Mouse (Mus musculus) 416B (cell line): ENCODE measurements at regions not wholly inside any gene's neighbourhood (a gene's known extent, or its start where the extent isn't known, plus 50 kb on each side); places are given as distances from the start of the nearest gene placed in this dataset.
A peak's percentile ranks its signal among the peaks of the same experiment; 100 is the strongest.

Experiments used
- DNase-seq: peaks from one replicate; pipeline ENCODE4 v3.0.0; 2011; ENCODE audit warnings: low read depth

- DNase-seq = peak; percentile 80
These were observed 59.9 kb downstream of the S1pr1 start for GRCm38 (mm10) chr3:115655020-115655419.

DNA sequence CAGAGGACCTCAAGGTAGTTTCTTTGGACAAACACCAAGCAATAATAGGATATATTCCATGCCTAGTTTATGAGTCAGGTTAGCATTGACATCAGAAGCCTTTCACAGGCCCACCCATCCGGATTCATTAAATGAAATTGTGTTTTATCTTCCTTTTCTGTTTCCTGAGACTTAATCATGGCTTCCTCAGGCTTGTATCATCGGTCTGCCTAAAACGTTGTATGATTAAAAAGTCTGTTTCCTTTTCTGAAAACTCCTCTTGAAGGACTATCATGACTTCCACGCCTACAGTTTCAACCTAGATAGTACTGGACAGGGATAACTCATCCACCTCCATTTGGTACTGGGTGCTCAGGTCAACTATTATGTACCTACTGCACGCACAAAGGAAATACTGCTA, 62.6 kb downstream of the S1pr1 start:
- peak; percentile 51 for DNase-seq

DNA sequence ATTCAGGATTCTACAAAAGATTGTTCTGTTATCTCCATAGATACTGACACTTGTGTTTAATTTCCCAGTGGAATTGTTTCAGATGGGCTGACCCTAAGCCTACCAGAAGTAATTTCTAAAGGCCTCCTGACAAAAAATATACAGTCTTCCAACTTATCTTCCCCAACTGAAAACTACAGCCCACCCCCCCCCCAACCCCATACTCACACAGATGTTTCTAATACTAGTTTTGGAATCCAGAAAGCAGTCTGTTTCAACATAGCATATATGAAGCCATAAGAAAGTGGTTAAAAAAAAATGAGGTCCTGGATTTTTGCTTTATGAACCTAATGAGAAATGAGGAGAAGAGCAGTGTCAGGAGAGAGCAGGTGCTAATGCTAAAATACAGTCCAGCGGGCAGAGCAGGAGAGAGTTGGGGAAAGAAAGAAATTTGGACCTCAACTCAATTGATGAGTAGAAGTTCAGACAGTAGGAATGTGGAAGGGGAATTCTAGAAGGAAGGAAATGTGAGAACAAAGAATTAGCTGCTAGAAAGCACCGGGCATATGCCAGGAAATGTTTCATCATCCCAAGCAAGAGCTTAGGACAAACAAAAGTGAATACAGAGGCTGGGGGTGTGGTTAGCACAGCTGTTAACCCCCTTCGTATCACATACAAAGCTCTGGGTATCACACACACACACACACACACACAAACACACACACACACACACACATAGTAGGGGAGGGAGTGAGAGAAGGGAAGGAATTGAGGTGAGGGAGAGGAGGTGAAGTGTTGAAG, 65.3 kb downstream of the S1pr1 start:
- peak; percentile 44 for DNase-seq

DNA sequence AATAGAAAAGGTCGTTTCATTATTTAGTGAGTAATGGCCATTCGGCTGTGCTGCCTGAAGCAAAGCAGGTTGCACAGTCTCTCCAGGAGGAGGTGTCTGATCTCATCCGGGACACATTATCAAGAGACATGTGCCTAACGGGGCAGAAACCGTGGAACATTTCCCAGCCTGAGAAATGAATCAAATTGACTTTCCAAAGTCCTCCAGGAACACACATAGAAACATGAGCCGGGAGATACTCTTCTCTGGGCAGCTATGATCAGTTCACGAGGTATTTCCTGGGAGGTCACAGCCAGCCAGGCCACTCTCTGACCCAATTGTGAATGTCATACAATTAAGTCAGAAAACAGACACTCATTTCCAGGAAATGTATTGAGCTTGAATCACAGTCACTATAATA, 67.9 kb downstream of the S1pr1 start:
- no peak for DNase-seq

DNA sequence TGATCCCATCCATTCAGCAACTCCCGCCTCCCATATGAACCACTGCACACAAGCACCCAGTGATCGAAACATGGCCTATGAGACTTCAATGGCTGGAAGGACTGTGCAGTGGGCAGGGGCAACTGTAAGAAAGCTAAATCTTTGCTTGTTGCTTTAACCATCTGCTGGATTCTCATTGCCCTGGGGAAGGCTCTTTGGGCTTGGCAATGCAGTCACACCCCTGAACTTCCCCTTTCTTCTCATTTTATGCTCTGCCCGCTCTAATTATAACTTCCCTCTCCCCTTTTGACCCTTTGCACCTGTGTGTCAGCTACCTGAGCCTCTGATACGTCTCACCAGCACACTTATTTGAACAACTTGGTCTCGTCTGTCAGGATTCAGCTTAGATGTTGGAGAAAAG, 70.6 kb downstream of the S1pr1 start:
- DNase-seq = peak; percentile 33

DNA sequence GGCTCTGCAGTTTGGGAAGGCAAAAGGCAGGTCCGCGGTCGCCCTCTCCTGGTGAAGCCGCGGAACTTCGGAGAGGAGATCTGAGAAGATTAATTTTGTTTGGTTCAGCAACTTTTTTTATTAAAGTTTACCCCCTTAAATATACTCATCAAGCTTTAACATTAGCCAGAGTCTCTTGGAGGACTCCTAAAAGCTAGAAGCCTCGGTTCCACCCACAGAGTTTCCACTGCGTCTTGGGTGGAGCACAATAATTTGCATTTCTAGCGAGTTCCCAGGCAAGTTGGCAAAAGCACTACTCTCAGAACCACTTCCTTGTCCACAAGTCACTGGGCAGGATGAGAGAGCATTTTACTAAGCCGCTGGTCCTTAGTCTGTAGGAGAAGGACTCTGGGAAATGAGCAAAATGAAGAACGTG, 72.0 kb downstream of the S1pr1 start:
- peak; percentile 94 for DNase-seq

- DNase-seq = peak; percentile 91
These were observed 72.6 kb downstream of the S1pr1 start for GRCm38 (mm10) chr3:115642001-115642845.

DNA sequence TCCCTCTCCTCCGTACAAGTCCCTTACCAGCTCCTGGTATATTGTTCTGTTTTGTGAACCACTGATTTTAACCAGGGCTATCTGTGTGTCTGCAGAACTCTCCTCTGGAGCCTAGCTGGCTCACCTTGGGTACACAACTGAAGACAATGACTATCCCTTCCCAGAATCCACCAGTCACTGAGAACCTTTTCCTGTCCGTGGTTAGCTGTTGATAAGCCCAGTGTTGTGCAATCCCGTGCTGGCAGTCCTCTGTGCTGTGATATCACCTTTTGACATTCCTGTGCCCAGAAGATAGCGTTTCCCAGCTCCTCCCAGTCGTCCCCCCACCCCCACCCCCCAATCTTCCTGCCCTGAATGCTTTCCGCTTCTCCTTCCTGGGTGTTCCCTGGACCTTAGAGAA, 73.5 kb downstream of the S1pr1 start:
- peak; percentile 97 for DNase-seq

- no peak for DNase-seq
These were observed 79.4 kb downstream of the S1pr1 start for GRCm38 (mm10) chr3:115635487-115635886.

GRCm38 (mm10) chr3:115635081-115635480, 79.8 kb downstream of the S1pr1 start:
- no peak for DNase-seq

DNA sequence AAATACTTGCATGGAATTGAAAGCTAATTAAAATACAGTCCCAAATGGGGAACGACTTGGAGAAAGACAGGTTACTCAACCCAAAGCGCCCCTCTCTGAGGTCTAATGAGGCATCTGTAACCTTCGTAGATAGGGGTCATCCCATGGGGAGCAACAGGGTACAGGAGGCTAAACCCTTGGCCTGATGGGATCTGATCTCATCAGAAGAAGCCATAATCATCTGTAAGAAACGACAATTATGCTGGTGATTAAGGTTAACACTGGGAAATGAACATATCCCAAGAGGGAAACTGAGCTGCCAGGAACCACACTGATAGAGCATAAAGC, 82.5 kb downstream of the S1pr1 start:
- no peak for DNase-seq

- DNase-seq = no peak
These were observed 83.1 kb downstream of the S1pr1 start for GRCm38 (mm10) chr3:115631573-115632416.

- DNase-seq = no peak
These were observed 92.0 kb downstream of the S1pr1 start for GRCm38 (mm10) chr3:115622920-115623319.

GRCm38 (mm10) chr3:115622300-115622699, 92.6 kb downstream of the S1pr1 start:
- no peak for DNase-seq

GRCm38 (mm10) chr3:115619970-115620369, 94.9 kb downstream of the S1pr1 start:
- DNase-seq = no peak

GRCm38 (mm10) chr3:115615994-115616598, 98.8 kb downstream of the S1pr1 start:
- DNase-seq = peak; percentile 53

- DNase-seq = no peak
These were observed 102.0 kb downstream of the S1pr1 start for GRCm38 (mm10) chr3:115612859-115613258.

GRCm38 (mm10) chr3:115608087-115608486, 106.8 kb downstream of the S1pr1 start:
- no peak for DNase-seq

GRCm38 (mm10) chr3:115604734-115605279, 110.1 kb downstream of the S1pr1 start:
- no peak for DNase-seq

DNA sequence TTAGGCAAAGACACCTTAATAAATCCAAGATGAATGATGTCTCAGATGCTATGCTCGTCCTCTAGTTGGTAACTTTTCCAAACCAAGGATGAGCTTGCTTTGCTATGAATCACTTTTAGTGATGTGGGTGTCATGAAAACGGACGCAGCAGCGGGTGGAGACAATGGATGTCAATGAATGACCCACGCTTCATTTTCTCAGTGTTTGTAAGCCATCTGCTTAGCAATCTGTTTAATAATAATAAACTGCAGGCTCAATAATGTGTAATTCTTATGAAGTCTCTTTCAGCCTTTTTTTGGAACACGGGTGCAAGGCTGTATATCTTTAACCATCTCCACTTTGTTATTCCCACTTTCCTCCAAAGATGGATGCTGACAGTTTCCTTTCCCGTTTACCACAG, 110.6 kb downstream of the S1pr1 start:
- DNase-seq = no peak

DNA sequence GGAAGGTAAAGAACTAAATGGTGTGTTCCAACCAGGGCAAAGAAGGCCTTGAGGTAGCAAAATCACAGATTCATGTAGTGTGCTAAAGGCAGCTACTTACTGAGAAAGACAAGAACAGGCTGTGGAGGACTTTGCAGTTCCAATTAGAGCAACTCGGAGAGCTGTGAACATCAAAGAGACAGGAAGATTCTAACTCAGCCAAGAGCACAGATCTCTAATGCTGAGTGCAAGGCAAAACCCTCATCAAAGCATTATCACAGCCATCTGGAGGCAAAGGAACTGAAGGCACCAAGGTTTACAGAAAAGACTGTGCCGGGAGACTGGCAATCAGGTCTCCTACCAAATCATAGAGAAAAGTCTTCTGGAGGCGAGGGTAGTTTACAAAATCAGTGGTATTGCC, 111.1 kb downstream of the S1pr1 start:
- no peak for DNase-seq

DNA sequence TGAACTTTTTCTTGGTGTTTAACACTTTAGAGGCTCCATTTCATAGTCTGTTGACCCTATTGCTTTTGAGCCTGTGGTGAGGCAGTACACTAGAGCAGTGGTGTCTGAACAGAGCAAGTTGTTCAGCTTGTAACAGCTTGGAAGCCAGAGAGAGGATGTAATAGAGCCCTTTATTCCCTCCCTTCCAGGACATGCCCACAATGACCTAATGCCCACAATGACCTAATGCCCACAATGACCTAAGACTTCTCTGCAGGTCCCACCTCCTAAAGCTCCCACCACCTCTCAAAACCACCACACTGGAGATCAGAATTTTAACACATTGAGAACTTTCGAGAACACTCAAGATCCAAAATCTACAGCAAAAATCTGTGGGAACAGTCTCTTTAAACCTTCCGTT, 115.6 kb downstream of the S1pr1 start:
- peak; percentile 53 for DNase-seq
